Mouse (Mus musculus) heart, adult 9 months (tissue): ENCODE data around the gene 2410131K14Rik.

Experiments used
- DNase-seq, 2 experiments: peaks; one replicate each; pipeline ENCODE4 v3.0.0; 2022; ENCODE audit warnings: low spot score in 2 of 2

2410131K14Rik gene

GRCm38 (mm10) chr5:118311251-118311650 lies 66.2 kb downstream of the 2410131K14Rik start:
- DNase-seq, result no peak

GRCm38 (mm10) chr5:118313766-118314165 lies 68.7 kb downstream of the 2410131K14Rik start:
- no peak for DNase-seq
